Mouse (Mus musculus) hindbrain, embryonic 14.5 days (tissue): ENCODE results near the gene Vps37b. TPM values are rescaled to one million over a fixed set of nuclear protein-coding genes. Genes with fewer than 3 reads are reported as not detected.

Source experiments
- ATAC-seq: fragments of 200-750 bp; cut with Nextera tagmentation; 2 replicates; pipeline ENCODE4 v1.8.0; 2017; ENCODE audit warnings: moderate number of reproducible peaks, mild to moderate bottlenecking, moderate TSS enrichment, moderate library complexity; ENCODE audit not compliant: low FRiP score
- DNase-seq: peaks from one replicate; pipeline ENCODE4 v3.0.0-alpha.2; 2015; ENCODE audit warnings: low spot score
- H3K27ac ChIP-seq: fragments of 300-500 bp; sonication (generic); 2 replicates; pipeline ENCODE4 v1.5.1; 2014; ENCODE audit warnings: mild to moderate bottlenecking, moderate library complexity
- H3K27me3 ChIP-seq: fragments of 300-500 bp; sonication (generic); 2 replicates; pipeline ENCODE4 v1.6.1; 2014; ENCODE audit warnings: mild to moderate bottlenecking, low read length, mixed read lengths; ENCODE audit not compliant: control insufficient read depth, insufficient read depth
- H3K36me3 ChIP-seq: fragments of 300-500 bp; sonication (generic); replicated peaks from 2 replicates; pipeline ENCODE4 v1.6.1; 2014; ENCODE audit not compliant: control insufficient read depth, insufficient read depth
- H3K4me1 ChIP-seq: fragments of 300-500 bp; sonication (generic); replicated peaks from 2 replicates; pipeline ENCODE4 v1.6.1; 2014; ENCODE audit warnings: antibody characterized with exemption, low read length, mixed read lengths; ENCODE audit not compliant: control insufficient read depth, insufficient read depth
- H3K4me2 ChIP-seq: fragments of 300-500 bp; sonication (generic); replicated peaks from 2 replicates; pipeline ENCODE4 v1.6.1; 2014; ENCODE audit warnings: mild to moderate bottlenecking, moderate library complexity
- H3K4me3 ChIP-seq: fragments of 300-500 bp; sonication (generic); replicated peaks from 2 replicates; pipeline ENCODE4 v1.5.1; 2014; ENCODE audit warnings: mild to moderate bottlenecking, low read length
- H3K9ac ChIP-seq: fragments of 300-500 bp; sonication (generic); 2 replicates; pipeline ENCODE4 v1.6.1; 2014
- H3K9me3 ChIP-seq: fragments of 300-500 bp; sonication (generic); 2 replicates; pipeline ENCODE4 v1.6.1; 2016; ENCODE audit warnings: low read length; ENCODE audit not compliant: control insufficient read depth
- WGBS: fragments of 180-500 bp; shearing (Covaris S2); extraction: QIAGEN DNeasy Blood & Tissue Kit; methylation state at CpG from one replicate; pipeline ENCODE4 v1.1.7; 2014; 5-methylcytosine and 5-hydroxymethylcytosine counted together
- polyA plus RNA-seq: library from polyadenylated mRNA; unstranded; fragments of >200 nt; fragmentation: Nextera tagmentation; extraction: Ambion mirVana; gene quantifications from 2 replicates; pipeline ENCODE4 v1.2.1, GENCODE M21; 2014

Vps37b gene
- polyA plus RNA-seq, 1 experiment from 2014 or later: 59.5 TPM

GRCm38 (mm10) chr5:124003375-124003774 lies 28.7 kb downstream of the Vps37b start:
- no peak overlapping the region for H3K9ac ChIP-seq
- H3K9me3 ChIP-seq: no peaks in the 10 kb centered on the region
- H3K4me2 ChIP-seq: no peak overlapping the region
- peaks cover 64% of the 10 kb centered on the region for H3K36me3 ChIP-seq
- H3K4me1 ChIP-seq: no peaks in the 10 kb centered on the region; the same call in none of the 2 replicates
- H3K4me3 ChIP-seq: no peak overlapping the region
- ATAC-seq: no peak
- H3K27me3 ChIP-seq: no peaks in the 10 kb centered on the region
- no peak for DNase-seq
- H3K27ac ChIP-seq: peak overlapping the region; percentile 35; the same call in 1 of the 2 replicates
- 55% methylated on average over 4 of the region's 4 CpGs for WGBS

GRCm38 (mm10) chr5:124002876-124003275 lies 29.2 kb downstream of the Vps37b start:
- Histone ChIP-seq H3K27me3 (no peaks in the 10 kb centered on the region), H3K9me3 (no peaks in the 10 kb centered on the region), H3K36me3 (peaks cover 62% of the 10 kb centered on the region), H3K4me3 (no peak overlapping the region), H3K4me2 (no peak overlapping the region), H3K4me1 (no peaks in the 10 kb centered on the region; the same call in none of the 2 replicates), H3K27ac (peak overlapping the region; percentile 35), H3K9ac (no peak overlapping the region)
- ATAC-seq (no peak), DNase-seq (no peak)
- 56% methylated on average over 2 of the region's 2 CpGs for WGBS

- ATAC-seq (no peak), DNase-seq (no peak)
- Histone ChIP-seq H3K9ac (no peak overlapping the region), H3K4me2 (no peak overlapping the region), H3K36me3 (peaks cover 50% of the 10 kb centered on the region), H3K27ac (no peak overlapping the region), H3K27me3 (no peaks in the 10 kb centered on the region), H3K4me1 (no peaks in the 10 kb centered on the region; the same call in none of the 2 replicates), H3K9me3 (no peaks in the 10 kb centered on the region), H3K4me3 (no peak overlapping the region)
- 55% methylated on average over 9 of the region's 9 CpGs for WGBS
Observed at GRCm38 (mm10) chr5:124001274-124001673, 30.8 kb downstream of the Vps37b start.

GRCm38 (mm10) chr5:124000824-124001223 lies 31.2 kb downstream of the Vps37b start:
- Histone ChIP-seq H3K4me2 (no peak overlapping the region), H3K36me3 (peaks cover 46% of the 10 kb centered on the region), H3K27ac (no peak overlapping the region), H3K9ac (no peak overlapping the region), H3K9me3 (no peaks in the 10 kb centered on the region), H3K4me1 (no peaks in the 10 kb centered on the region; the same call in none of the 2 replicates), H3K4me3 (no peak overlapping the region), H3K27me3 (no peaks in the 10 kb centered on the region)
- 13% methylated on average over 7 of the region's 7 CpGs for WGBS
- ATAC-seq (peak; percentile 73; the same call in 1 of the 2 replicates), DNase-seq (peak; percentile 97)

- no peak overlapping the region for H3K4me2 ChIP-seq
- DNase-seq (no peak), ATAC-seq (no peak)
- WGBS: 87% methylated on average over 10 of the region's 10 CpGs
- H3K9me3 ChIP-seq: no peaks in the 10 kb centered on the region
- peaks cover 25% of the 10 kb centered on the region for H3K36me3 ChIP-seq
- no peaks in the 10 kb centered on the region for H3K27me3 ChIP-seq
- no peaks in the 10 kb centered on the region; the same call in 1 of the 2 replicates for H3K4me1 ChIP-seq
- no peak overlapping the region; the same call in 1 of the 2 replicates for H3K27ac ChIP-seq
- no peak overlapping the region for H3K4me3 ChIP-seq
- H3K9ac ChIP-seq: no peak overlapping the region
Observed at GRCm38 (mm10) chr5:123998370-123998769, 33.7 kb downstream of the Vps37b start.

GRCm38 (mm10) chr5:123997811-123998210 lies 34.3 kb downstream of the Vps37b start:
- no peaks in the 10 kb centered on the region for H3K9me3 ChIP-seq
- 52% methylated on average over 16 of the region's 16 CpGs for WGBS
- no peak overlapping the region for H3K4me3 ChIP-seq
- H3K27me3 ChIP-seq: no peaks in the 10 kb centered on the region
- DNase-seq (no peak), ATAC-seq (no peak)
- H3K36me3 ChIP-seq: peaks cover 21% of the 10 kb centered on the region; the same call in 1 of the 2 replicates
- no peak overlapping the region for H3K9ac ChIP-seq
- no peaks in the 10 kb centered on the region for H3K4me1 ChIP-seq
- peak overlapping the region; percentile 69 for H3K27ac ChIP-seq
- no peak overlapping the region for H3K4me2 ChIP-seq

- Histone ChIP-seq H3K4me1 (no peaks in the 10 kb centered on the region), H3K4me3 (no peak overlapping the region), H3K4me2 (no peak overlapping the region), H3K9me3 (no peaks in the 10 kb centered on the region), H3K27ac (peak overlapping the region; percentile 69), H3K36me3 (peaks cover 19% of the 10 kb centered on the region; the same call in 1 of the 2 replicates), H3K9ac (no peak overlapping the region), H3K27me3 (no peaks in the 10 kb centered on the region; the same call in 1 of the 2 replicates)
- DNase-seq (no peak), ATAC-seq (no peak)
- WGBS: 74% methylated on average over 24 of the region's 24 CpGs
Observed at GRCm38 (mm10) chr5:123997211-123997751, 34.8 kb downstream of the Vps37b start.

GRCm38 (mm10) chr5:123996695-123997094 lies 35.4 kb downstream of the Vps37b start:
- Histone ChIP-seq H3K4me3 (no peak overlapping the region), H3K9ac (no peak overlapping the region), H3K36me3 (peaks cover 14% of the 10 kb centered on the region; the same call in 1 of the 2 replicates), H3K9me3 (no peaks in the 10 kb centered on the region), H3K4me2 (no peak overlapping the region), H3K27me3 (no peaks in the 10 kb centered on the region; the same call in 1 of the 2 replicates), H3K4me1 (no peaks in the 10 kb centered on the region), H3K27ac (no peak overlapping the region)
- DNase-seq: no peak
- WGBS: 87% methylated on average over 14 of the region's 14 CpGs
- no peak for ATAC-seq

- H3K9me3 ChIP-seq: no peaks in the 10 kb centered on the region
- H3K4me1 ChIP-seq: no peaks in the 10 kb centered on the region
- DNase-seq: no peak
- WGBS: 85% methylated on average over 10 of the region's 10 CpGs
- no peak overlapping the region for H3K27ac ChIP-seq
- H3K4me2 ChIP-seq: no peak overlapping the region
- H3K27me3 ChIP-seq: no peaks in the 10 kb centered on the region; the same call in 1 of the 2 replicates
- no peak for ATAC-seq
- H3K36me3 ChIP-seq: peaks cover 9% of the 10 kb centered on the region; the same call in 1 of the 2 replicates
- no peak overlapping the region for H3K4me3 ChIP-seq
- H3K9ac ChIP-seq: no peak overlapping the region
Observed at GRCm38 (mm10) chr5:123996194-123996593, 35.9 kb downstream of the Vps37b start.
